ENCODE assay signal across 26 mouse cellular contexts in the genomic region with DNA sequence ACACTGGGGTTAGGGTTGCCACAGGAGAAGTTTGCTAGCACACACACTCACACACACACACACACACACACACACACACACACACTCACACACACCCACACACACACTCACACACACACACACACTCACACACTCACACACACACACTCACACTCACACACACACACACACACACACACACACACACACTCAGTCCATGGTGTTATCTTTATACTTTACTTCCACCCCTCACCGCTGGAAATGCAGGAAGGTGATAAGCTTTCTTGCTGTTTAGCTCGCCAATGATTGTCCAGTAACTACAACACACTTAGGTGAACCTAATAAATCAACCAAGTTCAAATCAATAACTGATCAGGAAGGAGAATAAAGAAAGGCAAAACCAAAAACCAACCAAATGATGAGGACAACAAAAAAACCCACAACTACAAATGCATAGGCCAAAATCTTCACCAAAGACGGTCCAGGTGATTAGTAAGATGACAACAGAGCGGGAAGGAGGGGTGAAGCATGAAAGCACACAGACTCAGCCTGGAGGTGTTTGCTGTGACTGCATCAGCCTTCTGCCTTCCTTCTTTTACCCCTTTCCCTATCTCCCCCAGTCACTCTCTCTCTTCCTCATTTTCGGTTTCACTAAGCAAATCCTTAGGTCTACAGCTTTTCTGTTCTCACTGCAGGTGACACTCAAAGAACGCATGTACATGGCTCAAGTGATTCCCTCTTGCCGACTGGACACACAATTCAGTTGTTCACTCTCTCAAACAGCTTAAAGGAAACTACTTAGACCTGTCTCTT.
DNase-seq lines count a peak whose midpoint lies in the region; ATAC-seq and TF ChIP-seq lines count a peak whose summit lies in the region.
"Had no signal": no experiment of that assay in that cellular context is flagged by ENCODE, and none has a peak within 500 bp of the region (broad histone marks: within the 10 kb centered on the region; RNA-seq: fewer than 3 reads in every experiment).

No protein-coding gene starts in this region.

- ATAC-seq in liver, embryonic 12.5 days = peak; percentile 61; the same call in 1 of the 2 replicates
- no peak for ATAC-seq in liver, embryonic 11.5 days (replicated peaks; ENCODE audit: low FRiP score)
- ATAC-seq in G1E (ENCODE audit: extremely low read depth, insufficient number of reproducible peaks, low FRiP score, poor library complexity, severe bottlenecking) = no peak
- ATAC-seq in erythroid progenitor cell, adult 5-6 weeks (replicated peaks; ENCODE audit: low FRiP score, poor library complexity, severe bottlenecking) = peak; percentile 49; the same call in 1 of the 2 replicates
- ATAC-seq: intestine, postnatal 0 days had no signal

- H3K4me1 ChIP-seq in liver, embryonic 12.5 days = peaks cover 24% of the 10 kb centered on the region
- H3K4me1 ChIP-seq in liver, embryonic 11.5 days (replicated peaks; ENCODE audit: control insufficient read depth, insufficient read depth, low read length) = peaks cover 11% of the 10 kb centered on the region
- peaks cover 10% of the 10 kb centered on the region for H3K4me1 ChIP-seq in G1E (ENCODE audit: insufficient read depth, low read depth, low read length)
- H3K4me1 ChIP-seq: embryonic facial prominence, embryonic 10.5 days; forebrain, embryonic 10.5 days; heart, embryonic 12.5 days; kidney, embryonic 15.5 days; stomach, embryonic 15.5 days had no signal

- no peaks in the 10 kb centered on the region for H3K36me3 ChIP-seq in liver, embryonic 12.5 days
- no peaks in the 10 kb centered on the region for H3K36me3 ChIP-seq in liver, embryonic 11.5 days (ENCODE audit: control insufficient read depth, insufficient read depth, low read length)
- peaks cover 10% of the 10 kb centered on the region for H3K36me3 ChIP-seq in G1E (replicated peaks)
- H3K36me3 ChIP-seq in splenic B cell, adult 2 months (ENCODE audit: control insufficient read depth, insufficient read depth, low read length, poor library complexity, severe bottlenecking) = no peaks in the 10 kb centered on the region
- H3K36me3 ChIP-seq: embryonic facial prominence, embryonic 10.5 days; forebrain, embryonic 10.5 days; heart, embryonic 12.5 days; kidney, embryonic 15.5 days; limb, embryonic 13.5 days; stomach, embryonic 15.5 days had no signal

- intact Hi-C loops in gastrocnemius, adult 2 months (cut with DNase I) = no loop called here

- no peak overlapping the region for H3K4me2 ChIP-seq in liver, embryonic 12.5 days
- H3K4me2 ChIP-seq in liver, embryonic 11.5 days = no peak overlapping the region
- H3K4me2 ChIP-seq: heart, embryonic 12.5 days; kidney, embryonic 15.5 days; limb, embryonic 13.5 days; stomach, embryonic 15.5 days had no signal

- H3K27ac ChIP-seq in liver, embryonic 12.5 days = peak overlapping the region; percentile 2; the same call in 1 of the 2 replicates
- no peak overlapping the region for H3K27ac ChIP-seq in liver, embryonic 11.5 days (ENCODE audit: low read depth, low read length)
- no peak overlapping the region for H3K27ac ChIP-seq in gastrocnemius, adult 2 months
- H3K27ac ChIP-seq: embryonic facial prominence, embryonic 10.5 days; forebrain, embryonic 10.5 days; kidney, embryonic 15.5 days; limb, embryonic 13.5 days; stomach, embryonic 15.5 days had no signal

- 47% methylated on average over 7 of the region's 7 CpGs for WGBS in liver, embryonic 12.5 days (ENCODE audit: insufficient replicate concordance)
- 66% methylated on average over 7 of the region's 7 CpGs for WGBS in liver, embryonic 11.5 days

- no peak overlapping the region for H3K9ac ChIP-seq in liver, embryonic 12.5 days
- no peak overlapping the region for H3K9ac ChIP-seq in liver, embryonic 11.5 days (ENCODE audit: low read depth, low read length)
- H3K9ac ChIP-seq: heart, embryonic 12.5 days; kidney, embryonic 15.5 days; limb, embryonic 13.5 days; stomach, embryonic 15.5 days had no signal

- H3K4me3 ChIP-seq in liver, embryonic 12.5 days = no peak overlapping the region
- no peak overlapping the region for H3K4me3 ChIP-seq in liver, embryonic 11.5 days (ENCODE audit: low read depth, low read length)
- H3K4me3 ChIP-seq in G1E (ENCODE audit: low read depth, low read length) = no peak overlapping the region
- H3K4me3 ChIP-seq in gastrocnemius, adult 2 months = no peak overlapping the region
- H3K4me3 ChIP-seq: embryonic facial prominence, embryonic 10.5 days; forebrain, embryonic 10.5 days; heart, embryonic 12.5 days; kidney, embryonic 15.5 days; limb, embryonic 13.5 days; megakaryocyte, embryonic 14.5 days; stomach, embryonic 15.5 days had no signal

- no peak for TF ChIP-seq CTCF in G1E (IDR thresholded peaks at IDR 0.05; ENCODE audit: low read depth, low read length)
- TF ChIP-seq CTCF in gastrocnemius, adult 2 months (IDR thresholded peaks at IDR 0.05) = no peak

- H3K9me3 ChIP-seq in liver, embryonic 12.5 days (replicated peaks) = no peaks in the 10 kb centered on the region
- no peaks in the 10 kb centered on the region for H3K9me3 ChIP-seq in liver, embryonic 11.5 days (ENCODE audit: control insufficient read depth, low read length)
- no peaks in the 10 kb centered on the region for H3K9me3 ChIP-seq in G1E (replicated peaks)
- H3K9me3 ChIP-seq: embryonic facial prominence, embryonic 10.5 days; forebrain, embryonic 10.5 days; heart, embryonic 12.5 days; kidney, embryonic 15.5 days; limb, embryonic 13.5 days; megakaryocyte, embryonic 14.5 days; stomach, embryonic 15.5 days had no signal

- no peaks in the 10 kb centered on the region for H3K27me3 ChIP-seq in liver, embryonic 12.5 days (replicated peaks)
- no peaks in the 10 kb centered on the region for H3K27me3 ChIP-seq in liver, embryonic 11.5 days (replicated peaks; ENCODE audit: control insufficient read depth, insufficient read depth, low read length)
- H3K27me3 ChIP-seq in G1E (ENCODE audit: insufficient read depth, low read length) = no peaks in the 10 kb centered on the region
- H3K27me3 ChIP-seq in splenic B cell, adult 2 months (ENCODE audit: control insufficient read depth, insufficient read depth, low read length, poor library complexity, severe bottlenecking) = no peaks in the 10 kb centered on the region
- H3K27me3 ChIP-seq: heart, embryonic 12.5 days; kidney, embryonic 15.5 days; limb, embryonic 13.5 days; megakaryocyte, embryonic 14.5 days; stomach, embryonic 15.5 days had no signal

- DNase-seq in liver, embryonic 11.5 days (ENCODE audit: low spot score) = no peak
- DNase-seq in G1E (ENCODE audit: low spot score) = peak; percentile 7
- peak; percentile 63 for DNase-seq in splenic B cell, adult 2 months (ENCODE audit: low read depth, low spot score)
- DNase-seq in gastrocnemius, postnatal 10 days = no peak
- no peak for DNase-seq in gastrocnemius, adult 2 months
- DNase-seq: adrenal gland, postnatal 10 days; cerebellum, adult 9-10 months; gastrocnemius, postnatal 14 days; heart, adult 18-20 months; heart, postnatal 10 days; kidney, postnatal 4 days; lung, adult 2 months; lung, postnatal 14 days; midbrain, embryonic 14.5 days; right cerebral cortex, postnatal 14 days; thymus, postnatal 25 days had no signal

Comparison
In these comparisons a context has a peak if more than half of its experiments do, and no peak if none do; other contexts are left out.
1. ATAC-seq: peak in liver, embryonic 12.5 days (single experiment) and erythroid progenitor cell, adult 5-6 weeks (single experiment); none in liver, embryonic 11.5 days (single experiment) and G1E (single experiment).
2. DNase-seq: peak in G1E (single experiment) and splenic B cell, adult 2 months (single experiment); none in liver, embryonic 11.5 days (single experiment), gastrocnemius, postnatal 10 days (single experiment) and gastrocnemius, adult 2 months (single experiment).